Mouse (Mus musculus) myocyte (in vitro differentiated cells): Measurements from ENCODE around the gene Samd4b. TPM values are rescaled to one million over a fixed set of nuclear protein-coding genes. Genes with fewer than 3 reads are reported as not detected.

Experiments used
- H3K27me3 ChIP-seq: one replicate; pipeline ENCODE4 v1.6.1; 2011; ENCODE audit not compliant: control insufficient read depth, insufficient read depth, insufficient read length
- H3K36me3 ChIP-seq: one replicate; pipeline ENCODE4 v1.6.1; 2011; ENCODE audit not compliant: control insufficient read depth, insufficient read depth
- H3K4me2 ChIP-seq: one replicate; pipeline ENCODE4 v1.6.1; 2011; ENCODE audit warnings: low read depth, control low read depth
- H3K4me3 ChIP-seq: one replicate; pipeline ENCODE4 v1.5.1; 2011; ENCODE audit warnings: mild to moderate bottlenecking, control low read depth, moderate library complexity
- H3K79me2 ChIP-seq: one replicate; pipeline ENCODE4 v1.6.1; 2011; ENCODE audit not compliant: control insufficient read depth, insufficient read depth
- H3ac ChIP-seq: one replicate; pipeline ENCODE4 v1.6.1; 2011; ENCODE audit not compliant: control insufficient read depth, insufficient read length
- CEBPB ChIP-seq: IDR thresholded peaks from 2 replicates; pipeline ENCODE4 v1.6.1; 2011; ENCODE audit warnings: mild to moderate bottlenecking, moderate library complexity; ENCODE audit not compliant: poor library complexity, insufficient read depth, severe bottlenecking
- E2F4 ChIP-seq: IDR thresholded peaks from one replicate; pipeline ENCODE4 v1.6.1; 2011; ENCODE audit warnings: mild to moderate bottlenecking, control low read depth, moderate library complexity; ENCODE audit not compliant: insufficient read depth
- MAX ChIP-seq: IDR thresholded peaks from one replicate; pipeline ENCODE4 v1.6.1; 2011; ENCODE audit warnings: low read depth, mild to moderate bottlenecking, control low read depth
- MYOD1 ChIP-seq, 3 experiments: IDR thresholded peaks; one replicate each; pipeline ENCODE4 v1.6.1; 2011; ENCODE audit warnings: control low read depth in 2 of 3, low read depth in 2 of 3, mild to moderate bottlenecking in 2 of 3, moderate library complexity in 1 of 3; ENCODE audit not compliant: insufficient read length in 2 of 3, control insufficient read depth in 1 of 3
- MYOG ChIP-seq, 3 experiments: IDR thresholded peaks; one replicate each; pipeline ENCODE4 v1.6.1; 2011; ENCODE audit warnings: control low read depth in 2 of 3, low read depth in 2 of 3, mild to moderate bottlenecking in 2 of 3; ENCODE audit not compliant: insufficient read length in 2 of 3, control insufficient read depth in 1 of 3, insufficient read depth in 1 of 3
- POLR2A ChIP-seq: IDR thresholded peaks from one replicate; pipeline ENCODE4 v1.6.1; 2011; ENCODE audit warnings: low read depth, mild to moderate bottlenecking, control low read depth, moderate library complexity; ENCODE audit not compliant: insufficient read length
- POLR2AphosphoS2 ChIP-seq: IDR thresholded peaks from one replicate; pipeline ENCODE4 v1.6.1; 2011; ENCODE audit warnings: low read depth, control low read depth; ENCODE audit not compliant: insufficient read length
- REST ChIP-seq: IDR thresholded peaks from one replicate; pipeline ENCODE4 v1.6.1; 2011; ENCODE audit warnings: mild to moderate bottlenecking, control low read depth, moderate library complexity; ENCODE audit not compliant: insufficient read depth, insufficient read length
- SRF ChIP-seq: IDR thresholded peaks from one replicate; pipeline ENCODE4 v1.6.1; 2011; ENCODE audit warnings: low read depth; ENCODE audit not compliant: control insufficient read depth, insufficient read length
- TCF12 ChIP-seq: IDR thresholded peaks from one replicate; pipeline ENCODE4 v1.6.1; 2011; ENCODE audit warnings: mild to moderate bottlenecking, control low read depth; ENCODE audit not compliant: poor library complexity, insufficient read depth, severe bottlenecking
- TCF3 ChIP-seq: IDR thresholded peaks from one replicate; pipeline ENCODE4 v1.6.1; 2011; ENCODE audit warnings: low read depth, control low read depth; ENCODE audit not compliant: insufficient read length
- USF1 ChIP-seq: IDR thresholded peaks from one replicate; pipeline ENCODE4 v1.6.1; 2011; ENCODE audit warnings: low read depth, mild to moderate bottlenecking, control low read depth, moderate library complexity
- polyA plus RNA-seq: library from polyadenylated mRNA; unstranded; fragments of >200 nt; fragmentation: generic; extraction: Trizol; gene quantifications from one replicate; pipeline ENCODE4 v1.2.1, GENCODE M21; 2012; ENCODE audit warnings: missing spikeins

The Samd4b gene
- polyA plus RNA-seq, 1 experiment = 29.4 TPM

- Histone ChIP-seq H3K36me3 (no peaks in the 10 kb centered on the region), H3K4me2 (no peak overlapping the region), H3ac (no peak overlapping the region), H3K4me3 (no peak overlapping the region), H3K79me2 (no peaks in the 10 kb centered on the region), H3K27me3 (peaks cover 30% of the 10 kb centered on the region)
- no peak for TF ChIP-seq SRF
- no peak for TF ChIP-seq POLR2AphosphoS2
- no peak for TF ChIP-seq MAX
- TF ChIP-seq MYOD1 (IDR thresholded peaks at IDR 0.05; ENCODE audit: control insufficient read depth in 1 of 3, insufficient read length in 2 of 3, low read depth in 2 of 3) = no peak
- no peak for TF ChIP-seq CEBPB
- no peak for TF ChIP-seq USF1
- no peak for TF ChIP-seq REST
- TF ChIP-seq TCF12 = no peak
- no peak for TF ChIP-seq POLR2A
- TF ChIP-seq MYOG (IDR thresholded peaks at IDR 0.05; ENCODE audit: control insufficient read depth in 1 of 3, insufficient read depth in 1 of 3, insufficient read length in 2 of 3, low read depth in 2 of 3) = no peak
- TF ChIP-seq TCF3 = no peak
- no peak for TF ChIP-seq E2F4
These were observed 39.6 kb upstream of the Samd4b start for GRCm38 (mm10) chr7:28637511-28637910.

GRCm38 (mm10) chr7:28634128-28634527 lies 36.2 kb upstream of the Samd4b start:
- Histone ChIP-seq H3ac (no peak overlapping the region), H3K36me3 (no peaks in the 10 kb centered on the region), H3K4me2 (no peak overlapping the region), H3K79me2 (no peaks in the 10 kb centered on the region), H3K27me3 (peaks cover 46% of the 10 kb centered on the region), H3K4me3 (no peak overlapping the region)
- no peak for TF ChIP-seq CEBPB
- no peak for TF ChIP-seq POLR2A
- no peak for TF ChIP-seq MYOG (IDR thresholded peaks at IDR 0.05; ENCODE audit: control insufficient read depth in 1 of 3, insufficient read depth in 1 of 3, insufficient read length in 2 of 3, low read depth in 2 of 3)
- no peak for TF ChIP-seq MYOD1 (IDR thresholded peaks at IDR 0.05; ENCODE audit: control insufficient read depth in 1 of 3, insufficient read length in 2 of 3, low read depth in 2 of 3)
- TF ChIP-seq MAX = no peak
- TF ChIP-seq E2F4 = no peak
- no peak for TF ChIP-seq TCF12
- no peak for TF ChIP-seq REST
- no peak for TF ChIP-seq TCF3
- no peak for TF ChIP-seq USF1
- no peak for TF ChIP-seq POLR2AphosphoS2

- Histone ChIP-seq H3K4me3 (no peak within 1 kb of the TSS), H3K36me3 (no peaks in the 10 kb centered on the region), H3K27me3 (peaks cover 41% of the 10 kb centered on the region), H3K79me2 (no peaks in the 10 kb centered on the region), H3K4me2 (no peak within 1 kb of the TSS), H3ac (no peak within 1 kb of the TSS)
- TF ChIP-seq CEBPB = no peak
- no peak for TF ChIP-seq E2F4
- no peak for TF ChIP-seq POLR2AphosphoS2
- no peak for TF ChIP-seq SRF
- TF ChIP-seq USF1 = no peak
- no peak for TF ChIP-seq TCF3
- no peak for TF ChIP-seq MAX
- TF ChIP-seq POLR2A = no peak
- TF ChIP-seq REST = no peak
These were observed 33.1 kb upstream of the Samd4b start, which contains the start of gene Acp7 for GRCm38 (mm10) chr7:28631073-28631472. TSS of gene Acp7 (minus strand) at chr7:28631332.

GRCm38 (mm10) chr7:28624791-28625190 lies 26.8 kb upstream of the Samd4b start:
- Histone ChIP-seq H3K4me2 (no peak overlapping the region), H3K36me3 (no peaks in the 10 kb centered on the region), H3K27me3 (peaks cover 15% of the 10 kb centered on the region), H3K4me3 (no peak overlapping the region), H3ac (no peak overlapping the region), H3K79me2 (no peaks in the 10 kb centered on the region)
- TF ChIP-seq MAX = no peak
- no peak for TF ChIP-seq CEBPB
- no peak for TF ChIP-seq E2F4

- H3K27me3 ChIP-seq = peaks cover 6% of the 10 kb centered on the region
- H3K79me2 ChIP-seq = no peaks in the 10 kb centered on the region
- no peak for TF ChIP-seq TCF3
- no peak for TF ChIP-seq SRF
- no peak for TF ChIP-seq MYOD1 (IDR thresholded peaks at IDR 0.05; ENCODE audit: control insufficient read depth in 1 of 3, insufficient read length in 2 of 3, low read depth in 2 of 3)
- no peak for TF ChIP-seq E2F4
- no peak for TF ChIP-seq REST
- TF ChIP-seq POLR2A = no peak
- no peak for TF ChIP-seq POLR2AphosphoS2
- TF ChIP-seq TCF12 = no peak
- TF ChIP-seq CEBPB = no peak
- no peak for TF ChIP-seq MAX
- TF ChIP-seq MYOG (IDR thresholded peaks at IDR 0.05; ENCODE audit: control insufficient read depth in 1 of 3, insufficient read depth in 1 of 3, insufficient read length in 2 of 3, low read depth in 2 of 3) = no peak
- no peak for TF ChIP-seq USF1
- no peak overlapping the region for H3K4me2 ChIP-seq
- H3K36me3 ChIP-seq = no peaks in the 10 kb centered on the region
- no peak overlapping the region for H3ac ChIP-seq
- H3K4me3 ChIP-seq = no peak overlapping the region
These were observed 21.3 kb upstream of the Samd4b start for GRCm38 (mm10) chr7:28619098-28619715.
